Mouse (Mus musculus): ENCODE measurements around the gene Lax1.

- TF ChIP-seq POLR2A (IDR thresholded peaks at IDR 0.05; ENCODE audit: extremely low read depth, insufficient read depth, low read length) (no peak), CTCF (IDR thresholded peaks at IDR 0.05; ENCODE audit: extremely low read depth, insufficient read depth, low read length) (no peak)
Observed at GRCm38 (mm10) chr1:133694301-133694700, 4.4 kb upstream of the Lax1 start.
